Mouse (Mus musculus): ENCODE data around the gene Mfn2. TPM values are rescaled to one million over a fixed set of nuclear protein-coding genes. Genes with fewer than 3 reads are reported as not detected.

Mfn2 gene
- polyA plus RNA-seq, 1 experiment from 2014 or later: 31.0 TPM

DNA sequence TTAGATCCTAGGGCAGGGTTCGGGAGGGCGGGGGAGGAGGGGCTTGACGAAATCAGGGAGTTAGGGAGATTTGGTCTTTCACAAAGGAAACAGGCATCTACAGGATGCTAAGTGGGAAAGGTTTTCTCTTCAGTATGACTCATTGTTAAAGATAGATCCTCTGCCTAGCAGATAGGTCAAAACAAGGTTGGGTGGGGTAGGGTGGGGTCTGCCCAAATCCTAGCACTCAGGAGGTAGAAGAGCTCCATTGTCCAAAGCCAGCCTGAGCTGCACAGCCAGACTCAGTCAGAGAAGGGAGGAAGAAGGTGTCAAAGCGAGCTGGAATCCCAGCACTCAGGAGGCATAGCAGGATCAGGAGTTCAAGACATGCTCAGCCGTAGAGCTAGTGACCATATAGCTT lies 33.0 kb upstream of the Mfn2 start:
- Histone ChIP-seq H3K4me3 (ENCODE audit: low read length) (no peak overlapping the region), H3K9me3 (ENCODE audit: control insufficient read depth, low read length) (no peaks in the 10 kb centered on the region), H3K27me3 (ENCODE audit: control insufficient read depth, insufficient read depth, low read length) (no peaks in the 10 kb centered on the region), H3K27ac (ENCODE audit: low read depth, low read length) (no peak overlapping the region), H3K4me1 (ENCODE audit: control insufficient read depth, insufficient read depth, low read length) (peaks cover 32% of the 10 kb centered on the region), H3K4me2 (replicated peaks; ENCODE audit: low read depth, low read length) (no peak overlapping the region), H3K36me3 (ENCODE audit: control insufficient read depth, insufficient read depth, low read length) (no peaks in the 10 kb centered on the region), H3K9ac (ENCODE audit: low read depth, low read length) (no peak overlapping the region)
- 60% methylated on average over 5 of the region's 5 CpGs for WGBS
- no peak for ATAC-seq (ENCODE audit: low FRiP score, low TSS enrichment)

DNA sequence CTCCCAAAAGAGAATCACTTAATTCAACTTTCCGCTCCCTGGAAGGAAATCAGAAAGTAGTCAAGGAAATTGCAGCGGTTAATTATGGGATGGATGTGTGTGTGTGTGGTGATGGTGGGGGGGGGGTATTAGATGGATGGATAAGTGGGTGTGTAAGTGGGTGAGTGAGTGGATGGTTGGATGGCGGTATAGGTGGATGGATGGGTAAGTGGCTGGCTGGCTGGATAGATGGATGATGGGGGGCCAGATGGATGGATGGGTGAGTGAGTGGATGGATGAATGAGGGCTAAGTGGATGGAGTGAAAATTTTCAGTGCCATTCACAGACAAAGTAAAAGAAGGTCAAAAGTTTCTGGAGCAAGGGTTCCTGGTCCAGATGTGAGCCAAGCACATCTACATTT lies 32.5 kb upstream of the Mfn2 start:
- Histone ChIP-seq H3K9me3 (ENCODE audit: control insufficient read depth, low read length) (no peaks in the 10 kb centered on the region), H3K9ac (ENCODE audit: low read depth, low read length) (peak overlapping the region; percentile 77; the same call in 1 of the 2 replicates), H3K4me1 (ENCODE audit: control insufficient read depth, insufficient read depth, low read length) (peaks cover 27% of the 10 kb centered on the region), H3K36me3 (ENCODE audit: control insufficient read depth, insufficient read depth, low read length) (no peaks in the 10 kb centered on the region), H3K4me2 (replicated peaks; ENCODE audit: low read depth, low read length) (peak overlapping the region; percentile 84), H3K4me3 (ENCODE audit: low read length) (peak overlapping the region; percentile 72), H3K27me3 (ENCODE audit: control insufficient read depth, insufficient read depth, low read length) (no peaks in the 10 kb centered on the region), H3K27ac (ENCODE audit: low read depth, low read length) (no peak overlapping the region)
- WGBS: 35% methylated on average over 3 of the region's 3 CpGs
- no peak for ATAC-seq (ENCODE audit: low FRiP score, low TSS enrichment)

DNA sequence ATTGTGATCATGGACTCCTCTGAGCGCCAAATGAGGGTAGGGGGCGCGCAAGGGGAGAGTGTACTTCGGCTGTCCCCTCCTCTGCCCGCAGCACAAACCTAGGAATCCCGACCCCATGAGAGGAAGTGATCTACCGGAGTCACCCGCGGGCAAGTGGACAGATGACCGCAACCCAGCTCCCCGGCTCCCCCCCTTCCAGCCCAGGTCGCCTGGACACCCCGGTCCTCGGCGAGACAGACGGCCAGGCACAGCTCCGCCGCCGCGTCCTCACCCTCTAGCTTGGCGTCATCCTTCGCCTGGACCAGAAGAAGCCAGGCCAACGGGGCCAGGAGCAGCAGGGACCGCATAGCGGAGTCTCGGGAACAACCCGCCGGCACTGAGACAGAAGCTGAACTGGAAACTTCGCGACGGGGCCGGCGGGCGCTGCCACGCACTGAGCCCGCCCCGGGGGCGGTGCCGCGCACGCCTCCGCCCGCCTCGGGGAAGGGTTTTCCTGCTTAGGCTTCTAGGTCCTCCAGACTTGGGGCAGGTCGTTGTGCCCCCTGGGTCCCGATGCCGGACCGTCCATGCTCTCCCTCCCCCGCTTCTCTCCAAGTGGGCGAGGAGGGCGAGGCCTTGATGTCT lies 31.9 kb upstream of the Mfn2 start, which contains the start of gene Plod1:
Plod1 (minus strand) TSS at position 437 of the 624 bp plus-strand sequence.
- Histone ChIP-seq H3K9me3 (ENCODE audit: control insufficient read depth, low read length) (no peaks in the 10 kb centered on the region), H3K4me2 (replicated peaks; ENCODE audit: low read depth, low read length) (peak within 1 kb of the TSS; percentile 84), H3K9ac (ENCODE audit: low read depth, low read length) (peak within 1 kb of the TSS; percentile 77), H3K4me3 (ENCODE audit: low read length) (peak within 1 kb of the TSS; percentile 72), H3K4me1 (ENCODE audit: control insufficient read depth, insufficient read depth, low read length) (peaks cover 22% of the 10 kb centered on the region), H3K27me3 (ENCODE audit: control insufficient read depth, insufficient read depth, low read length) (no peaks in the 10 kb centered on the region), H3K27ac (ENCODE audit: low read depth, low read length) (peak within 1 kb of the TSS; percentile 62; the same call in 1 of the 2 replicates), H3K36me3 (ENCODE audit: control insufficient read depth, insufficient read depth, low read length) (0 out of 2 replicates have a peak, but pooled peaks cover under 1% of the 10 kb centered on the region)
- under 1% methylated on average over 51 of the region's 51 CpGs for WGBS
- ATAC-seq (ENCODE audit: low FRiP score, low TSS enrichment): peak; percentile 67

DNA sequence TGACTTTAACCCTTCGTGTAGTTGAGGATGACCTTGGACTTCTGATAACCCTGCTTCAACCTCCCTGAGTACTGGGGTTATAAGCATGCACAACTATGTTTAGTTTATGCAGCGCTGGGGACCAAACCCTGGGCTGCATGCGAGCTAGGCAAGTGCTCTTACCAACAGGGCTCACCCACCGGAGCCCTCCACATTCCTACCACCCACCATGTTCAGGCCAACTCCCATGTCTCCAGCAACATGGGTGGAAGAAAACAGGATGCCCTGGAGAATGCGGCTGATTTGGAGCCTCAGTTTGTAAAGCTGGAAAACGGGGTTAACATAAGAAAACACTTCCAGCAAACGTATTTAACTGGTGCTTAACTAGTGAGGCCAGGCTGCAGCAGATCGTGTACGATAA lies 31.4 kb upstream of the Mfn2 start:
- Histone ChIP-seq H3K4me2 (replicated peaks; ENCODE audit: low read depth, low read length) (peak overlapping the region; percentile 84), H3K27ac (ENCODE audit: low read depth, low read length) (no peak overlapping the region), H3K27me3 (ENCODE audit: control insufficient read depth, insufficient read depth, low read length) (no peaks in the 10 kb centered on the region), H3K4me3 (ENCODE audit: low read length) (peak overlapping the region; percentile 72), H3K9me3 (ENCODE audit: control insufficient read depth, low read length) (no peaks in the 10 kb centered on the region), H3K9ac (ENCODE audit: low read depth, low read length) (peak overlapping the region; percentile 77), H3K4me1 (ENCODE audit: control insufficient read depth, insufficient read depth, low read length) (peaks cover 20% of the 10 kb centered on the region; the same call in 1 of the 2 replicates), H3K36me3 (ENCODE audit: control insufficient read depth, insufficient read depth, low read length) (0 out of 2 replicates have a peak, but pooled peaks cover 3% of the 10 kb centered on the region)
- ATAC-seq (ENCODE audit: low FRiP score, low TSS enrichment): no peak
- WGBS: 19% methylated on average over 9 of the region's 9 CpGs

DNA sequence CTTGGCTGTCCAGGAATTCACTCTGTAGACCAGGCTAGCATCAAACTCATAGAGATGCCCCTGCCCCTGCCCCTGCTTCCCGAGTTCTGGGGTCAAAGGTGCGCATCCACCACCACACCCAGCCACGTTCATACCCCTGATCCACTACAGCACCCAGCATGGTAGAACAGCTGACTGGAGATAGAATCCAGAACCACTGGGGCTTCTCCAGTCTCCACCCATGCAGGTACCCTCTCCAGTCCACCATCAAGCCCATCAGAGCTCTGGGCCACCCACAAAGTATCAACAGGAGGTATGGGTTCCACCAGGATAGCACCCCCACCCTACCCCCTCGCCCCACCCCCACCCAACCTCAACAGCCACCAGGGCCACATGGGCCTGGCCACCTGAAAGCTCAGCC lies 30.1 kb upstream of the Mfn2 start:
- Histone ChIP-seq H3K4me3 (ENCODE audit: low read length) (no peak overlapping the region), H3K9ac (ENCODE audit: low read depth, low read length) (no peak overlapping the region), H3K27ac (ENCODE audit: low read depth, low read length) (no peak overlapping the region), H3K9me3 (ENCODE audit: control insufficient read depth, low read length) (no peaks in the 10 kb centered on the region), H3K36me3 (ENCODE audit: control insufficient read depth, insufficient read depth, low read length) (peaks cover 8% of the 10 kb centered on the region; the same call in 1 of the 2 replicates), H3K27me3 (ENCODE audit: control insufficient read depth, insufficient read depth, low read length) (no peaks in the 10 kb centered on the region), H3K4me2 (replicated peaks; ENCODE audit: low read depth, low read length) (no peak overlapping the region), H3K4me1 (ENCODE audit: control insufficient read depth, insufficient read depth, low read length) (peaks cover 15% of the 10 kb centered on the region; the same call in 1 of the 2 replicates)
- 81% methylated on average over 4 of the region's 4 CpGs for WGBS
- no peak for ATAC-seq (ENCODE audit: low FRiP score, low TSS enrichment)

DNA sequence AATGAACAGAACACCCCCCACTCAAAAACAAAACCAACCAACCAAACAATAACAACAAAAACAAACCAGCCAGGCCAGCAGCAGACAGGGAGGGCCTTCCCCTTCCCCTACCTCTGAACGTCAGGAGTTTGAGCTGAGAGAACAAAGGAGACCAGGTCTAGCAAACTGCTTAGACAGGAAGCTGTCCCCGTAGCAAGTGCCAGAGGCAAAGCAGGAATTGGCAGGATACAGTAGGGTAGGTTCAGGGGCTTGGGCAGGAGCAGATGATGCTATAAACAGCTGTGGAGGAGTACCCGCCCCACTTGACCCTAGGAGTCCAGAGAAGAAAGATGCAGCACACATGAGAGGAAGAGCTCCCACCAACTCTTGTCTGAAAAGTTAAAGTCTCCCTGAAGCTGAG lies 29.6 kb upstream of the Mfn2 start:
- peaks cover 15% of the 10 kb centered on the region; the same call in 1 of the 2 replicates for H3K4me1 ChIP-seq (ENCODE audit: control insufficient read depth, insufficient read depth, low read length)
- H3K4me2 ChIP-seq (replicated peaks; ENCODE audit: low read depth, low read length): no peak overlapping the region

DNA sequence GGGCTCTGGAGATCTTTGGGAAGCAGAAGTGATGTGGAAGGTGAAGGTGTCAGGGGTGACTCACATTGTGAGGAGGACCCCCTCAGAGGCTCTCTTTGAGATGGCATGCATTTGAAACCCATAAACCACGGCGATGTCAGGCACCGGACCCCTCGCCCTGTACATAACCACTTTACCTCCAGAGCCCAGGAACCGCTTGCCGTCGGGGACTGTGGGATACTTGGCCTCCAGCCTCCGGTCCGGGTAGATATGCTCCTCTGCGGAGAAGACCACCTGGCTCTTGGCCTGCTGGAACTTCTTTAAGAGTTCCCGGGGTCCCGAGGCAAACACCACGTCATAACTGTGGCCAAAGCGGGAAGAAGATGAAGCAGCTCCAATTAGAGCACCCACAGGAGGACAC lies 26.4 kb upstream of the Mfn2 start:
- WGBS: 95% methylated on average over 14 of the region's 14 CpGs
- no peaks in the 10 kb centered on the region for H3K27me3 ChIP-seq (ENCODE audit: control insufficient read depth, insufficient read depth, low read length)
- no peak overlapping the region for H3K4me3 ChIP-seq (ENCODE audit: low read length)
- H3K36me3 ChIP-seq (ENCODE audit: control insufficient read depth, insufficient read depth, low read length): peaks cover 8% of the 10 kb centered on the region; the same call in 1 of the 2 replicates
- H3K4me1 ChIP-seq (ENCODE audit: control insufficient read depth, insufficient read depth, low read length): 0 out of 2 replicates have a peak, but pooled peaks cover 4% of the 10 kb centered on the region
- H3K9ac ChIP-seq (ENCODE audit: low read depth, low read length): no peak overlapping the region
- H3K27ac ChIP-seq (ENCODE audit: low read depth, low read length): no peak overlapping the region
- no peak for ATAC-seq (ENCODE audit: low FRiP score, low TSS enrichment)
- no peaks in the 10 kb centered on the region for H3K9me3 ChIP-seq (ENCODE audit: control insufficient read depth, low read length)
- no peak overlapping the region for H3K4me2 ChIP-seq (replicated peaks; ENCODE audit: low read depth, low read length)

More for the DNA sequence above, 29.6 kb upstream of the Mfn2 start:
- no peak for ATAC-seq (ENCODE audit: low FRiP score, low TSS enrichment)
- Histone ChIP-seq H3K27me3 (ENCODE audit: control insufficient read depth, insufficient read depth, low read length) (no peaks in the 10 kb centered on the region), H3K4me3 (ENCODE audit: low read length) (no peak overlapping the region), H3K27ac (ENCODE audit: low read depth, low read length) (no peak overlapping the region), H3K36me3 (ENCODE audit: control insufficient read depth, insufficient read depth, low read length) (peaks cover 8% of the 10 kb centered on the region; the same call in 1 of the 2 replicates), H3K9ac (ENCODE audit: low read depth, low read length) (no peak overlapping the region), H3K9me3 (ENCODE audit: control insufficient read depth, low read length) (no peaks in the 10 kb centered on the region)
- WGBS: 28% methylated on average over 3 of the region's 3 CpGs

DNA sequence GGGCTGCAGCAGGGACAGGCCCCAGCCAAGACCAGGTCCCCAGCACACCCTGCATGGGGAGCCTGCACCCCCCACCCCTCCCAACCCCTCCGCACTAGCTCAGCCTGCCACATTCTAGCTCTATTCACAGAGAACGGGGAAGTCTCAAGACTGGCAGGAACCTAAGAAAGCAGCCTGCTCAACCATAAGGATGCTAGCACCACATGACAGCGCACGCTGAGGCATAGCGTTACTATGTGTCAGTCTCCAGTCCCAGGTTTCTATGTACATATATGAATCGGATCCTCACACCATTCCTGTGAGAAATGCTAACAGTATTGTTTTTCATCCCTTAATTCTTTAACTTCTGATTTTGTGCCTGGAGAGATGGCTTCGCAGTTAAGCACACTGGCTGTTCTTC lies 24.0 kb upstream of the Mfn2 start:
- Histone ChIP-seq H3K27ac (ENCODE audit: low read depth, low read length) (no peak overlapping the region), H3K36me3 (ENCODE audit: control insufficient read depth, insufficient read depth, low read length) (peaks cover 8% of the 10 kb centered on the region; the same call in 1 of the 2 replicates), H3K9ac (ENCODE audit: low read depth, low read length) (no peak overlapping the region), H3K4me1 (ENCODE audit: control insufficient read depth, insufficient read depth, low read length) (0 out of 2 replicates have a peak, but pooled peaks cover 3% of the 10 kb centered on the region), H3K4me2 (replicated peaks; ENCODE audit: low read depth, low read length) (no peak overlapping the region), H3K27me3 (ENCODE audit: control insufficient read depth, insufficient read depth, low read length) (no peaks in the 10 kb centered on the region), H3K9me3 (ENCODE audit: control insufficient read depth, low read length) (no peaks in the 10 kb centered on the region), H3K4me3 (ENCODE audit: low read length) (no peak overlapping the region)
- ATAC-seq (ENCODE audit: low FRiP score, low TSS enrichment): no peak
- 82% methylated on average over 7 of the region's 7 CpGs for WGBS

DNA sequence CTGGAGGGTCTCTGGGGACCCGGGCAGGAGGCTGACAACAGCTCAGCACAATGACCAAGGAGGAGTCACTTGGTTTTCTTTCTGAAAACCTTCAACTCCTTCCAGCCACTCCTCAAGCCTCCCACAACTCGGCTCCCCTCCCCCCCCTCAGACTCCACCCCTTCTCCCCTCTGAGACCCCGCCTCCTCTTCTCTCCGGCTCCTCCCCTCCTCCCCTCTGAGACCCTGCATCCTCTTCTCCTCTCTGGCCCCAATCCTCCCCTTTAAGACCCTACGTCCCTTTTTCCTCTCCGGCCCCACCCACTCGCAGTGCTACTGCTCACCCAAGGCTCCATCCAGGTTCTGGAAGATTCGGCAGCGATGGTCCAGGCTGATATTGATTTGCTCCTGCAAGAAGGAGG lies 23.6 kb upstream of the Mfn2 start:
- no peak for ATAC-seq (ENCODE audit: low FRiP score, low TSS enrichment)
- Histone ChIP-seq H3K4me2 (replicated peaks; ENCODE audit: low read depth, low read length) (no peak overlapping the region), H3K9me3 (ENCODE audit: control insufficient read depth, low read length) (no peaks in the 10 kb centered on the region), H3K9ac (ENCODE audit: low read depth, low read length) (no peak overlapping the region), H3K27me3 (ENCODE audit: control insufficient read depth, insufficient read depth, low read length) (no peaks in the 10 kb centered on the region), H3K4me1 (ENCODE audit: control insufficient read depth, insufficient read depth, low read length) (0 out of 2 replicates have a peak, but pooled peaks cover 2% of the 10 kb centered on the region), H3K36me3 (ENCODE audit: control insufficient read depth, insufficient read depth, low read length) (peaks cover 8% of the 10 kb centered on the region; the same call in 1 of the 2 replicates), H3K27ac (ENCODE audit: low read depth, low read length) (no peak overlapping the region), H3K4me3 (ENCODE audit: low read length) (no peak overlapping the region)
- WGBS: 23% methylated on average over 9 of the region's 9 CpGs
